Mouse (Mus musculus) brain, embryonic 18.5 days (tissue): ENCODE measurements around the gene Twf2.
"Not testable (repeated sequence)": the region's sequence is repeated elsewhere in the genome, so short reads cannot be mapped to it uniquely, and the experiment has no call there.

Experiments
- DNase-seq: peaks from one replicate; pipeline ENCODE4 v3.0.0-alpha.2; 2012; ENCODE audit warnings: low read depth, low spot score

The Twf2 gene

GRCm38 (mm10) chr9:106202819-106203636, at the start of gene Twf2:
Gene Twf2 (plus strand): TSS chr9:106203108.
- peak; percentile 70 for DNase-seq

- no peak for DNase-seq
These were observed 48.8 kb upstream of the Twf2 start for GRCm38 (mm10) chr9:106154106-106154505.

- DNase-seq: no peak
These were observed 46.5 kb upstream of the Twf2 start for GRCm38 (mm10) chr9:106156419-106156818.

- no peak for DNase-seq
These were observed 45.8 kb upstream of the Twf2 start for GRCm38 (mm10) chr9:106156921-106157622.

GRCm38 (mm10) chr9:106157623-106157925, 45.3 kb upstream of the Twf2 start:
- DNase-seq: no peak

- DNase-seq: no peak
These were observed 44.8 kb upstream of the Twf2 start, which contains the start of gene Glyctk for GRCm38 (mm10) chr9:106158037-106158491. Gene Glyctk (minus strand): TSS chr9:106158138.

GRCm38 (mm10) chr9:106159237-106159636, 43.7 kb upstream of the Twf2 start:
- no peak for DNase-seq

- peak; percentile 80 for DNase-seq
These were observed 43.1 kb upstream of the Twf2 start for GRCm38 (mm10) chr9:106159784-106160301.

GRCm38 (mm10) chr9:106160426-106160825, 42.5 kb upstream of the Twf2 start:
- no peak for DNase-seq

- DNase-seq: no peak
These were observed 36.2 kb upstream of the Twf2 start for GRCm38 (mm10) chr9:106166709-106167108.

- no peak for DNase-seq
These were observed 35.7 kb upstream of the Twf2 start for GRCm38 (mm10) chr9:106167241-106167640.

- no peak for DNase-seq
These were observed 35.2 kb upstream of the Twf2 start for GRCm38 (mm10) chr9:106167703-106168102.

GRCm38 (mm10) chr9:106169006-106169405, 33.9 kb upstream of the Twf2 start:
- not testable (repeated sequence) for DNase-seq

GRCm38 (mm10) chr9:106169917-106170316, 33.0 kb upstream of the Twf2 start:
- DNase-seq: no peak

- DNase-seq: peak; percentile 86
These were observed 32.2 kb upstream of the Twf2 start, which contains the start of gene Wdr82 for GRCm38 (mm10) chr9:106170556-106171345. Gene Wdr82 (plus strand): TSS chr9:106170928.

- DNase-seq: no peak
These were observed 31.4 kb upstream of the Twf2 start for GRCm38 (mm10) chr9:106171346-106172158.

- DNase-seq: no peak
These were observed 30.4 kb upstream of the Twf2 start for GRCm38 (mm10) chr9:106172527-106172926.

GRCm38 (mm10) chr9:106173363-106173762, 29.5 kb upstream of the Twf2 start:
- DNase-seq: no peak

- DNase-seq: no peak
These were observed 27.2 kb upstream of the Twf2 start for GRCm38 (mm10) chr9:106175552-106176200.

GRCm38 (mm10) chr9:106176769-106177168, 26.1 kb upstream of the Twf2 start:
- DNase-seq: no peak
